Mouse (Mus musculus) midbrain, embryonic 12.5 days (tissue): ENCODE measurements around the gene Fubp1. TPM values are rescaled to one million over a fixed set of nuclear protein-coding genes. Genes with fewer than 3 reads are reported as not detected.
"Not testable (repeated sequence)": the region's sequence is repeated elsewhere in the genome, so short reads cannot be mapped to it uniquely, and the experiment has no call there.

Experiments
- ATAC-seq: fragments of 200-750 bp; cut with Nextera tagmentation; 2 replicates; pipeline ENCODE4 v1.8.0; 2017; ENCODE audit warnings: low read depth, moderate TSS enrichment, moderate library complexity; ENCODE audit not compliant: low FRiP score
- H3K27ac ChIP-seq: fragments of 300-500 bp; sonication (generic); replicated peaks from 2 replicates; pipeline ENCODE4 v1.5.1; 2016; ENCODE audit warnings: mild to moderate bottlenecking
- H3K27me3 ChIP-seq: fragments of 300-500 bp; sonication (generic); 2 replicates; pipeline ENCODE4 v1.6.1; 2016; ENCODE audit warnings: mild to moderate bottlenecking
- H3K36me3 ChIP-seq: fragments of 300-500 bp; sonication (generic); 2 replicates; pipeline ENCODE4 v1.6.1; 2016
- H3K4me1 ChIP-seq: fragments of 300-500 bp; sonication (generic); 2 replicates; pipeline ENCODE4 v1.6.1; 2016
- H3K4me2 ChIP-seq: fragments of 300-500 bp; sonication (generic); replicated peaks from 2 replicates; pipeline ENCODE4 v1.6.1; 2016; ENCODE audit warnings: mild to moderate bottlenecking, moderate library complexity
- H3K4me3 ChIP-seq: fragments of 300-500 bp; sonication (generic); 2 replicates; pipeline ENCODE4 v1.5.1; 2016; ENCODE audit warnings: mild to moderate bottlenecking
- H3K9ac ChIP-seq: fragments of 300-500 bp; sonication (generic); replicated peaks from 2 replicates; pipeline ENCODE4 v1.6.1; 2016; ENCODE audit warnings: mild to moderate bottlenecking, moderate library complexity
- H3K9me3 ChIP-seq: fragments of 300-500 bp; sonication (generic); 2 replicates; pipeline ENCODE4 v1.6.1; 2016; ENCODE audit warnings: mild to moderate bottlenecking
- WGBS: fragments of 180-500 bp; shearing (Covaris S2); methylation state at CpG from one replicate; pipeline ENCODE4 v1.1.7; 2016; 5-methylcytosine and 5-hydroxymethylcytosine counted together
- polyA plus RNA-seq: library from polyadenylated mRNA; unstranded; fragments of >200 nt; fragmentation: Nextera tagmentation; extraction: Ambion mirVana; gene quantifications from 2 replicates; pipeline ENCODE4 v1.2.1, GENCODE M21; 2016

Fubp1 gene
- polyA plus RNA-seq, 1 experiment from 2014 or later: 393 TPM

DNA sequence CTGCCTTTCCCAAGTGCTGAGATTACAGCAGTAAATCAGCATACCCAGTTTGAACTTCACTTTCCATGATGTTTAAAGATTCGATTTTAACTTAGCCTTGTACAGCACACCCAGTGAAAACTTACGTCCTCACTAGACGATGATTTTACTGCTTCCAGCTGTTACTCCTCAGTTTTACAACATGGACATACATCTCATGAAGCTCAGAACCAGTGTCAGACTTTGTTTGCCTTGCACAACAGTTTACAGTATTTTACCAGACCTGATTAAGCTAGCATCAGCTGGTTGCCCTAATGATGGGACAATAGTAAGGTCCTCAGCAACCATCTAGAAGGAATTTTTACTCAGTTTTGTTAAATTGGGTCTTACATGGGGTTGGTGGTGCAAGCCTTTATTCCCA lies 30.9 kb downstream of the Fubp1 start:
- H3K27me3 ChIP-seq: no peaks in the 10 kb centered on the region
- no peak overlapping the region for H3K4me2 ChIP-seq
- no peak overlapping the region for H3K4me3 ChIP-seq
- H3K27ac ChIP-seq: no peak overlapping the region
- no peak overlapping the region for H3K9ac ChIP-seq
- no peaks in the 10 kb centered on the region for H3K4me1 ChIP-seq
- WGBS: 87% methylated on average over 3 of the region's 3 CpGs
- H3K36me3 ChIP-seq: peaks cover 21% of the 10 kb centered on the region
- ATAC-seq: no peak
- H3K9me3 ChIP-seq: no peaks in the 10 kb centered on the region

- H3K36me3 ChIP-seq: peaks cover 12% of the 10 kb centered on the region
- no peak overlapping the region for H3K4me2 ChIP-seq
- H3K4me3 ChIP-seq: no peak overlapping the region
- no peaks in the 10 kb centered on the region for H3K27me3 ChIP-seq
- WGBS: 82% methylated on average over 4 of the region's 4 CpGs
- ATAC-seq: no peak
- no peak overlapping the region for H3K27ac ChIP-seq
- no peaks in the 10 kb centered on the region for H3K9me3 ChIP-seq
- no peaks in the 10 kb centered on the region for H3K4me1 ChIP-seq
- no peak overlapping the region for H3K9ac ChIP-seq
Measured at GRCm38 (mm10) chr3:152243304-152243703, 33.1 kb downstream of the Fubp1 start.

- no peak for ATAC-seq
Measured at GRCm38 (mm10) chr3:152245273-152245910, 35.2 kb downstream of the Fubp1 start.

DNA sequence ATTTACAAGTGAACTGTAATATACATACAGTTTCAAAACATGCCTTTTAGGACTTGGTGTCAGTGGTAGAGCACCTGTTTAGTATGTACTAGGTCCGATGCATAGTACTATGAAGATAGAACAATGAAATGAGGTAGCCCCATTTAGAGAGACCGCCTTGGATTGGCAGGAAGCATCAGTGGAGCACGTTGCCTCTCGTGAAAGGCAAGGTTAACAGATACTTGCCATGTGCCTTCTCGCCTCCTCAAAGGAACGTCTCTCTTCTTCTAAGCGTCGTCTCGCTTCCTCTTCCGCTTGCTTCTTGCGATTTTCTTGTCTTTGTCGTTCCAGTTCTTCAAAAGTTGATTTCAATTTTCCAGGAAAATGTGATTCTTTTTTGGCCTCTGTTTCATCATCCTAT lies 37.5 kb downstream of the Fubp1 start:
- no peak overlapping the region for H3K4me3 ChIP-seq
- H3K4me1 ChIP-seq: no peaks in the 10 kb centered on the region
- H3K9ac ChIP-seq: no peak overlapping the region
- no peaks in the 10 kb centered on the region for H3K9me3 ChIP-seq
- H3K27me3 ChIP-seq: no peaks in the 10 kb centered on the region
- 93% methylated on average over 12 of the region's 12 CpGs for WGBS
- no peak overlapping the region for H3K27ac ChIP-seq
- no peak overlapping the region for H3K4me2 ChIP-seq
- ATAC-seq: no peak
- H3K36me3 ChIP-seq: no peaks in the 10 kb centered on the region

More at GRCm38 (mm10) chr3:152245273-152245910, 35.2 kb downstream of the Fubp1 start:
- Histone ChIP-seq H3K9me3 (no peaks in the 10 kb centered on the region), H3K4me1 (no peaks in the 10 kb centered on the region), H3K36me3 (0 out of 2 replicates have a peak, but pooled peaks cover 3% of the 10 kb centered on the region), H3K4me3 (no peak overlapping the region), H3K27me3 (no peaks in the 10 kb centered on the region), H3K27ac (no peak overlapping the region), H3K4me2 (no peak overlapping the region), H3K9ac (no peak overlapping the region)
- WGBS: 81% methylated on average over 5 of the region's 5 CpGs

DNA sequence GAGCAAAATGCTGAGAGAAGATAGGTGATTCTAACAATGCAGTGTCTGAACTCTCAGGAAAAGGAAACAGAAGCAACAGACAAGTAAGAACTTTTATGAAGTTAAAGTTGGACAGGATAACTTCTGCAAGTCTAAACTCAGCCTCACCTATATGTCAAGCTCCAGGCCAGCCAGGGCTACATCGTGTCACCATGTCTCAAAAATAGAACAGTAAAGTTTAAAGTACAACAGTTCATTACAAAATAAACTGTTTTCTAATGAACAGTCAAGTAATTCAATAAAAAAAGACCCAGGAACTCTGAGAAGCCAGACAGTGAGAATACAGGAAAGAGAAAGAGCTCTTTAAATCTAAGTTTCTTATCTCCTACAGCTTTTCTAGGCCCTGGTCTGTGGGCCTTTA lies 40.3 kb downstream of the Fubp1 start:
- ATAC-seq: no peak
- H3K36me3 ChIP-seq: no peaks in the 10 kb centered on the region
- H3K27ac ChIP-seq: no peak overlapping the region
- H3K27me3 ChIP-seq: no peaks in the 10 kb centered on the region
- no peak overlapping the region for H3K9ac ChIP-seq
- H3K4me2 ChIP-seq: no peak overlapping the region
- H3K9me3 ChIP-seq: no peaks in the 10 kb centered on the region
- no peak overlapping the region for H3K4me3 ChIP-seq
- no peaks in the 10 kb centered on the region for H3K4me1 ChIP-seq
- WGBS: 82% methylated on average over 1 of the region's 1 CpGs

GRCm38 (mm10) chr3:152257528-152257927 lies 47.3 kb downstream of the Fubp1 start:
- Histone ChIP-seq H3K4me2 (no peak overlapping the region), H3K27me3 (peaks cover 15% of the 10 kb centered on the region), H3K9ac (no peak overlapping the region), H3K9me3 (no peaks in the 10 kb centered on the region), H3K36me3 (no peaks in the 10 kb centered on the region), H3K27ac (no peak overlapping the region), H3K4me1 (peaks cover 5% of the 10 kb centered on the region), H3K4me3 (no peak overlapping the region)
- WGBS: 85% methylated on average over 3 of the region's 3 CpGs
- ATAC-seq: no peak

DNA sequence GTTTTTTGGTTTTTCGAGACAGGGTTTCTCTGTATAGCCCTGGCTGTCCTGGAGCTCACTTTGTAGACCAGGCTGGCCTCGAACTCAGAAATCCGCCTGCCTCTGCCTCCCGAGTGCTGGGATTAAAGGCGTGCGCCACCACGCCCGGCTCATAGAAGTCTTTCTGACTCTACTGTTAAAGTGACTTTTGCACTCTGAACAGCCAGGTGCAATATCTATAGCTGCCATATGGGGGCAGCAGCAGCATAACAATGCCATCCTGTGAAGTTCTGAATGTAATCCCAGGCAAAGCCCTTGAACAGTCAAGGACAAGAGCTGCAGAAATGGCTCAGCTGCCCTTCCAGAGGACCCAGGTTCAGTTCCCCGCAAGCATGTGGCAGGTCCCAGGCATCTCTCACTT lies 49.2 kb downstream of the Fubp1 start:
- 54% methylated on average over 8 of the region's 9 CpGs for WGBS
- not testable (repeated sequence) for H3K4me1 ChIP-seq, H3K27ac ChIP-seq, H3K9me3 ChIP-seq, H3K36me3 ChIP-seq, H3K9ac ChIP-seq, H3K4me3 ChIP-seq, H3K4me2 ChIP-seq
- peaks cover 31% of the 10 kb centered on the region for H3K27me3 ChIP-seq
- peak; percentile 75 for ATAC-seq

GRCm38 (mm10) chr3:152260362-152260761 lies 50.1 kb downstream of the Fubp1 start:
- no peak for ATAC-seq

GRCm38 (mm10) chr3:152261436-152261835 lies 51.2 kb downstream of the Fubp1 start:
- Histone ChIP-seq H3K36me3 (no peaks in the 10 kb centered on the region), H3K4me2 (no peak overlapping the region), H3K9ac (no peak overlapping the region), H3K27ac (no peak overlapping the region), H3K9me3 (no peaks in the 10 kb centered on the region), H3K27me3 (peaks cover 50% of the 10 kb centered on the region), H3K4me1 (peaks cover 23% of the 10 kb centered on the region), H3K4me3 (no peak overlapping the region)
- WGBS: 62% methylated on average over 8 of the region's 8 CpGs
- ATAC-seq: no peak

More at GRCm38 (mm10) chr3:152260362-152260761, 50.1 kb downstream of the Fubp1 start:
- no peak overlapping the region for H3K4me3 ChIP-seq
- H3K36me3 ChIP-seq: no peaks in the 10 kb centered on the region
- H3K4me1 ChIP-seq: peaks cover 12% of the 10 kb centered on the region
- no peak overlapping the region for H3K9ac ChIP-seq
- peaks cover 39% of the 10 kb centered on the region for H3K27me3 ChIP-seq
- no peak overlapping the region for H3K27ac ChIP-seq
- H3K9me3 ChIP-seq: no peaks in the 10 kb centered on the region
- 95% methylated on average over 1 of the region's 1 CpGs for WGBS
- H3K4me2 ChIP-seq: no peak overlapping the region

GRCm38 (mm10) chr3:152261948-152262347 lies 51.7 kb downstream of the Fubp1 start:
- no peak overlapping the region for H3K27ac ChIP-seq
- no peaks in the 10 kb centered on the region for H3K9me3 ChIP-seq
- H3K27me3 ChIP-seq: peaks cover 53% of the 10 kb centered on the region
- H3K9ac ChIP-seq: no peak overlapping the region; the same call in 1 of the 2 replicates
- no peak for ATAC-seq
- peaks cover 23% of the 10 kb centered on the region for H3K4me1 ChIP-seq
- H3K4me3 ChIP-seq: no peak overlapping the region
- H3K36me3 ChIP-seq: no peaks in the 10 kb centered on the region
- WGBS: 27% methylated on average over 8 of the region's 8 CpGs
- no peak overlapping the region for H3K4me2 ChIP-seq

GRCm38 (mm10) chr3:152264374-152264773 lies 54.2 kb downstream of the Fubp1 start:
- H3K27ac ChIP-seq: no peak overlapping the region
- H3K9ac ChIP-seq: no peak overlapping the region
- no peak for ATAC-seq
- H3K9me3 ChIP-seq: no peaks in the 10 kb centered on the region
- no peak overlapping the region for H3K4me3 ChIP-seq
- H3K4me1 ChIP-seq: peaks cover 23% of the 10 kb centered on the region
- H3K4me2 ChIP-seq: no peak overlapping the region
- H3K27me3 ChIP-seq: peaks cover 69% of the 10 kb centered on the region
- WGBS: 44% methylated on average over 10 of the region's 10 CpGs
- no peaks in the 10 kb centered on the region for H3K36me3 ChIP-seq

DNA sequence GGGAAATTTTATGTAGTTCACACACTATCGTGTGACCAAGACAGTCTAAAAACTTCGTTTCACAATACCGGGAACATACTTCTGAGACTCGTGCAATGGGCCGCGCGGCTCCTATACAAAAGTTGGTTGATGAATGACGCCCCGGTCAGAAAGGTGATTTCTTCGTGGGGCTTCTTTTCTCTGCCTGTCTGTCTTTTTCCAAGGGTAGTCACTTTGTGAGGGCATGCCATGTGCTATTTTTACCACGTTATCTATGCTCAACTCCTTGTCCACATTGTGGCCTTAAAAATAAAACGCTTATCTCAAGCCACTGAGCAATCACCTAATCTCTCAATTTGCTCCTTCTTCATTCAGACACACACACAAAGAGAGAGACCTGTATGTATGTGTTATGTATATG lies 54.6 kb downstream of the Fubp1 start:
- H3K4me3 ChIP-seq: peak overlapping the region; percentile 59; the same call in 1 of the 2 replicates
- H3K9ac ChIP-seq: no peak overlapping the region
- H3K9me3 ChIP-seq: no peaks in the 10 kb centered on the region
- WGBS: 33% methylated on average over 12 of the region's 12 CpGs
- H3K4me1 ChIP-seq: peaks cover 23% of the 10 kb centered on the region
- peaks cover 69% of the 10 kb centered on the region for H3K27me3 ChIP-seq
- H3K4me2 ChIP-seq: peak overlapping the region; percentile 99
- no peaks in the 10 kb centered on the region for H3K36me3 ChIP-seq
- H3K27ac ChIP-seq: no peak overlapping the region
- no peak for ATAC-seq
